Mouse (Mus musculus) cortical plate, adult 2 months (tissue): ENCODE results near the gene Dqx1.

ENCODE experiments used
- CTCF ChIP-seq: fragments of 200-500 bp; IDR thresholded peaks from 2 replicates; pipeline ENCODE4 v1.5.1; 2011; ENCODE audit warnings: mild to moderate bottlenecking, control low read depth, low read length; ENCODE audit not compliant: insufficient read depth; ENCODE audit errors: extremely low read depth
- POLR2A ChIP-seq: fragments of 200-500 bp; IDR thresholded peaks from 2 replicates; pipeline ENCODE4 v1.6.1; 2011; ENCODE audit warnings: mild to moderate bottlenecking, low read length, control low read depth; ENCODE audit not compliant: insufficient read depth; ENCODE audit errors: extremely low read depth

GRCm38 (mm10) chr6:83068706-83069487 is 11.3 kb downstream of the Dqx1 start:
- no peak for TF ChIP-seq CTCF
- TF ChIP-seq POLR2A: no peak
